Mouse (Mus musculus): Measurements from ENCODE around the gene Ogfr.

- TF ChIP-seq CTCF (IDR thresholded peaks at IDR 0.05; ENCODE audit: low read depth, low read length) (no peak), POLR2A (IDR thresholded peaks at IDR 0.05; ENCODE audit: extremely low read depth, insufficient read depth, low read length) (no peak)
These were observed 45.4 kb upstream of the Ogfr start for GRCm38 (mm10) chr2:180543675-180544074.
